In genomic region chr1:92405131-92405530, GRCm38 (mm10) we compare ENCODE assay signal across 14 mouse cellular contexts.
DNase-seq lines count a peak whose midpoint lies in the region; ATAC-seq and TF ChIP-seq lines count a peak whose summit lies in the region.
"Had no signal": no experiment of that assay in that cellular context is flagged by ENCODE, and none has a peak within 500 bp of the region (broad histone marks: within the 10 kb centered on the region; RNA-seq: fewer than 3 reads in every experiment).

No protein-coding gene starts in this region.

- H3K27ac ChIP-seq in left cerebral cortex, adult 2 months: no peak overlapping the region
- H3K27ac ChIP-seq: liver, embryonic 14.5 days; midbrain, embryonic 12.5 days had no signal

- no peak overlapping the region for H3K4me3 ChIP-seq in left cerebral cortex, adult 2 months
- H3K4me3 ChIP-seq: midbrain, embryonic 12.5 days had no signal

- peak; percentile 20; the same call in 1 of the 2 replicates for ATAC-seq in granulocyte monocyte progenitor cell, adult 5-6 weeks (replicated peaks; ENCODE audit: poor library complexity, severe bottlenecking)
- ATAC-seq in monocyte, adult 5-6 weeks (replicated peaks; ENCODE audit: insufficient number of reproducible peaks, low FRiP score, low TSS enrichment, poor library complexity, severe bottlenecking): no peak
- ATAC-seq: CD4-positive, CD25-positive, alpha-beta regulatory T cell, adult 4 months had no signal

- TF ChIP-seq CTCF in left cerebral cortex, adult 2 months (IDR thresholded peaks at IDR 0.05): peak; percentile 15

- intact Hi-C loops in heart, postnatal 36 days (cut with DNase I): no loop called here
- intact Hi-C loops in left cerebral cortex, adult 2 months (cut with DNase I): no loop called here

- peak; percentile 64 for DNase-seq in heart, adult 11 months
- no peak for DNase-seq in heart, postnatal 36 days
- no peak for DNase-seq in left cerebral cortex, adult 2 months (ENCODE audit: extremely low spot score in 1 of 2, low spot score in 2 of 2)
- DNase-seq in left cerebral cortex, adult 11 months (ENCODE audit: low spot score): no peak
- peak; percentile 58 for DNase-seq in NIH3T3 (ENCODE audit: low read depth)
- DNase-seq in kidney, postnatal 10 days: no peak
- DNase-seq: cerebellum, adult 8-10 months; kidney, postnatal 36 days; right cerebral cortex, postnatal 4 days had no signal

Comparison
In these comparisons a context has a peak if more than half of its experiments do, and no peak if none do; other contexts are left out.
1. DNase-seq: peak in heart, adult 11 months (single experiment) and NIH3T3 (single experiment); none in heart, postnatal 36 days (0 of 2), left cerebral cortex, adult 2 months (0 of 2), left cerebral cortex, adult 11 months (single experiment) and kidney, postnatal 10 days (single experiment).